Mouse (Mus musculus) thymus, adult 2 months (tissue): ENCODE results near the gene Caskin1. TPM values are rescaled to one million over a fixed set of nuclear protein-coding genes. Genes with fewer than 3 reads are reported as not detected.
"Not testable (repeated sequence)": the region's sequence is repeated elsewhere in the genome, so short reads cannot be mapped to it uniquely, and the experiment has no call there.

ENCODE experiments used
- DNase-seq: peaks from one replicate; pipeline ENCODE4 v3.0.0; 2021
- H3K27ac ChIP-seq: fragments of 200-500 bp; 2 replicates; pipeline ENCODE4 v1.5.1; 2012; ENCODE audit warnings: low read length, control low read depth; ENCODE audit not compliant: control insufficient read depth, insufficient read depth
- H3K27me3 ChIP-seq: fragments of 200-500 bp; 2 replicates; pipeline ENCODE4 v1.6.1; 2012; ENCODE audit warnings: mild to moderate bottlenecking, low read length, moderate library complexity, mixed read lengths; ENCODE audit not compliant: control insufficient read depth, insufficient read depth
- H3K36me3 ChIP-seq: fragments of 200-500 bp; 2 replicates; pipeline ENCODE4 v1.6.1; 2012; ENCODE audit warnings: mild to moderate bottlenecking, low read length, moderate library complexity; ENCODE audit not compliant: control insufficient read depth, insufficient read depth
- H3K4me1 ChIP-seq: fragments of 200-500 bp; replicated peaks from 2 replicates; pipeline ENCODE4 v1.6.1; 2012; ENCODE audit warnings: low read length; ENCODE audit not compliant: control insufficient read depth, insufficient read depth
- H3K4me3 ChIP-seq: fragments of 200-500 bp; 2 replicates; pipeline ENCODE4 v1.5.1; 2012; ENCODE audit warnings: mild to moderate bottlenecking, low read length, control low read depth, moderate library complexity; ENCODE audit not compliant: control insufficient read depth, insufficient read depth
- CTCF ChIP-seq: fragments of 200-500 bp; IDR thresholded peaks from 2 replicates; pipeline ENCODE4 v1.5.1; 2012; ENCODE audit warnings: mild to moderate bottlenecking, control low read depth, low read length, moderate library complexity, borderline replicate concordance; ENCODE audit not compliant: control insufficient read depth, poor library complexity, insufficient read depth; ENCODE audit errors: extremely low read depth
- POLR2A ChIP-seq: fragments of 200-500 bp; IDR thresholded peaks from 2 replicates; pipeline ENCODE4 v1.6.1; 2012; ENCODE audit warnings: mild to moderate bottlenecking, low read length, control low read depth, moderate library complexity; ENCODE audit not compliant: control insufficient read depth, poor library complexity, insufficient read depth; ENCODE audit errors: extremely low read depth
- WGBS: fragments of 180-500 bp; shearing (Covaris S2); methylation state at CpG from one replicate; pipeline ENCODE4 v1.1.7; 2018; 5-methylcytosine and 5-hydroxymethylcytosine counted together
- polyA plus RNA-seq: library from polyadenylated mRNA; depleted of rRNA; stranded (reverse); fragments of >200 nt; gene quantifications from 2 replicates; pipeline ENCODE4 v1.2.3, GENCODE M21; 2012

Gene Caskin1
- polyA plus RNA-seq, 1 experiment, result 0.15 TPM

DNA sequence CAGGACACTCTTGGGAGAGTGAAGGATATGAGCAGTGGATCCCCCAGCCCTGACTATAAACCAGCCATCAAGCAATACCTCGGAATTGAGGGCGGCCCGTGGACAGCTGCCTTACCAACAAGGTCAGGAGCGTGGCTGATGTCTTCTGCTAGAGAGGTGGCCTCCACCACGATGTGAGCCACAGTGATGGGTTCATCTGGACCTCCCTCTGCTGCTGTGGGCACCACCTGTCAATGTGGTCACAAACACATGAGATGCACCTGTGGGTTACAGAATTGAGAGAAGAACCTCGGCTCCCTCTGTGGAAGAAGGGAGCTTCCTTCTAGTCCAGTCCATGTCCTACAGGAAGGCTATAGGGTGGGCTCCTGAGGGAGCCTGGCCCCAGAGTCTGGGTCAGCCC, 38.9 kb upstream of the Caskin1 start:
- H3K36me3 ChIP-seq, result peaks cover 59% of the 10 kb centered on the region
- TF ChIP-seq POLR2A (no peak), CTCF (no peak)

DNA sequence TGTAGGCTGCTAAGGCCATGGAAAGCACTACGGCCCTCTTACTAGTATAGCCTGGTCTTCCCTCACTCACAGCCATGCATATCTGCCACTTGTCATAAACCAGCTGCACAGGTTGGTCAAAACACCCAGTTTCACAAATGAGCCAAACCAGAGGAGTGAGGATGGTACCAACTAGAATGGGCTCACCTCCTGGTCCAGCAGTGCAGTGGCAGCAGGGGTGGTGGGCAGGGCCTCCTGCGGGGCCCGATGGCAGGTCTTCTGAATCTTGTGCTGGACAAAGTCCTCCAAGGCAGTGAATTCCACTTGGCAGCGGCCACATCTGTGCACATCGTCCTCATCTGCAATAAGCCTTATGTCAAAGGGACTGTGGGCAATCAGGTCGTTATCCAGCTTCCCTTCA, 37.2 kb upstream of the Caskin1 start:
- Histone ChIP-seq H3K4me3 (no peak overlapping the region), H3K27me3 (no peaks in the 10 kb centered on the region), H3K4me1 (peaks cover 2% of the 10 kb centered on the region; the same call in 1 of the 2 replicates), H3K36me3 (peaks cover 42% of the 10 kb centered on the region), H3K27ac (no peak overlapping the region)
- TF ChIP-seq CTCF (no peak), POLR2A (no peak)
- no peak for DNase-seq
- WGBS, result 97% methylated on average over 6 of the region's 6 CpGs

More for the DNA sequence above, 38.9 kb upstream of the Caskin1 start:
- Histone ChIP-seq H3K4me1 (peaks cover 2% of the 10 kb centered on the region; the same call in 1 of the 2 replicates), H3K27ac (no peak overlapping the region), H3K4me3 (no peak overlapping the region), H3K27me3 (no peaks in the 10 kb centered on the region)
- WGBS, result 64% methylated on average over 6 of the region's 6 CpGs
- no peak for DNase-seq

DNA sequence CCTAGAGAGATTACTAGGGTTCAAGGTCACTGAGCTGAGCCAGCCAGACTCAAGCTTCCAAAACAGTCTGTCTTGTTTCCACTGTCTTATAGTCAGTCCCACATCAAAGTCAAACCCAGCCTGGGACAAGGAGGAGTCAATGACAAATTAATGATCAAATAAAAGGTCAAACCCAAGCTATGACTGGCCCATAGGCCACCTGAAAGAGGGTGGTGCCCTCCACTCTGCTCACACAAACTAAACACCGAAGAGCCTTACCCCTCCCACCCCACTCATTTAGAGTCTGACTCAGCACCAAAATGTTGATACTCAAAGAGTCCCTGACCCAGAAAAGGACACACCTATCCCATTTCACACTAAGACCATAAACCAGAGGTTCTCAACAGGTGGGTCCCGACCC, 35.0 kb upstream of the Caskin1 start:
- Histone ChIP-seq H3K27ac (no peak overlapping the region), H3K4me1 (peaks cover 2% of the 10 kb centered on the region; the same call in 1 of the 2 replicates), H3K36me3 (peaks cover 20% of the 10 kb centered on the region), H3K27me3 (no peaks in the 10 kb centered on the region), H3K4me3 (no peak overlapping the region)
- DNase-seq, result no peak
- TF ChIP-seq CTCF (no peak), POLR2A (no peak)
- 79% methylated on average over 2 of the region's 2 CpGs for WGBS

DNA sequence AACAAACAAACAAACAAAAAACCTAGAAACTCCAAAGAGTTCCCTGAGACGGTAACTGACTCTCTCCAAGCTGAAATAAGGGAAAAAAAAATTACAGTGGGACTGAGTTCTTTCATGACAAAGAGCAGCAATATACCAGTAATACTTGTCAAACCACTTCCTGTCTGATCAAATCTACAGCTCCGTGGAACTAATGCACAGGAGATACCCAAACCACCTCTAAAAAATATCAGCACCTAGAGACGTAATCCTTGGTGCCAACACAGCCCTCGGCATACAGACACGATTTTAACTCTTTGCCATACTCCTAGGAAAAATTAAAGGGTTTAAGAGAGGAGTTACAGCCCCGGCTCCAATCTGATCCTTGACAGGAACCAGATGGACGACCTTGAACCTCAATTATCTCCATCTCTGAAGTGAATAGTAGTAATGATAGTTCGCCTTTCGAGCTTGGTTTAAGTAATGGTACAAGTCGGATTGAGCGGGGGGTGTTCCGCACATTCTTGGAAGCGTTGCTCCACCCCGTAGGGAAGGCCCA, 34.1 kb upstream of the Caskin1 start:
- H3K27ac ChIP-seq, result peak overlapping the region; percentile 61
- no peak for DNase-seq
- under 1% methylated on average over 14 of the region's 14 CpGs for WGBS
- no peaks in the 10 kb centered on the region for H3K27me3 ChIP-seq
- peaks cover 2% of the 10 kb centered on the region; the same call in 1 of the 2 replicates for H3K4me1 ChIP-seq
- H3K4me3 ChIP-seq, result peak overlapping the region; percentile 73
- TF ChIP-seq CTCF, result no peak
- no peak for TF ChIP-seq POLR2A
- peaks cover 11% of the 10 kb centered on the region for H3K36me3 ChIP-seq

DNA sequence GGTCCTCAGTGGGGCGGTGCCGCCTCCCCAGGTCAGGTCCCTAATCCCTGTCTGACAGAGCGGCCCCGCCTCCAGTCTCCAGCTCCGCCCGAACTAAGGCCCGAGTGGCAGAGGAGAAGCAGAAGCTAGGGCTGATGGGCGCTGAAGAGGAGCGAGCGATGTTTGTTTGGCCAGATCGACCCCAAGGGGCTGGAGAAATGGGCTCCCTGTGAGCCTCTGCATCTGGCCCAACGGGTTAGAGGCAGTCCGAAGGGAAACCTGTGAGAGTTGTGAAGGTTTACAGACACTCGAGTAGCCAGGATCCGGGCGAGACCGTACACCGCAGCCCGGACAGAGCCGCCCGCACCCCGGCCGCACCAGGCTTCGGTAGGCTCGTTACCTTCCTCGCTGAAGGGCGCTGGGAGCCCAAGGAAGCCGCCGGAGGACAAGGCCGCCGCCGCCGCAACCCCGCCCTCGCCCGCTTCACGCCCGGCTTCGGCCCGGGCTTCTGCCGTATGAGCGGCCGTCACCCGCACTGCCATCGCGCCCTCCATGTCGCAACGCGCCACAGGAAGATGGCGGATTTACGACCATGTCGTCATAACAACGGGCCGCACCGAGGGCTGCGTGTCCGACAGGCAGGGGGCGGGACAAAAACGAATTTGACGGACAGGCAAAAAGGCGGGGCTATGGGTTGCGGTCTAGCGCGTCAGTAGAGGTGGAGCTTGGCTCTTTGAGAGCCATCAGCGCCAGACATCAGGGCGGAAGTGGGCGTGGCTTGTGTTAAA, 33.5 kb upstream of the Caskin1 start:
- Histone ChIP-seq H3K36me3 (peaks cover 5% of the 10 kb centered on the region), H3K4me1 (peaks cover 2% of the 10 kb centered on the region; the same call in 1 of the 2 replicates), H3K27me3 (no peaks in the 10 kb centered on the region), H3K27ac (peak overlapping the region; percentile 61), H3K4me3 (peak overlapping the region; percentile 73)
- under 1% methylated on average over 67 of the region's 67 CpGs for WGBS
- TF ChIP-seq POLR2A, result peak; percentile 87
- TF ChIP-seq CTCF, result peak; percentile 56; the same call in 1 of the 2 replicates
- DNase-seq, result peak; percentile 100

DNA sequence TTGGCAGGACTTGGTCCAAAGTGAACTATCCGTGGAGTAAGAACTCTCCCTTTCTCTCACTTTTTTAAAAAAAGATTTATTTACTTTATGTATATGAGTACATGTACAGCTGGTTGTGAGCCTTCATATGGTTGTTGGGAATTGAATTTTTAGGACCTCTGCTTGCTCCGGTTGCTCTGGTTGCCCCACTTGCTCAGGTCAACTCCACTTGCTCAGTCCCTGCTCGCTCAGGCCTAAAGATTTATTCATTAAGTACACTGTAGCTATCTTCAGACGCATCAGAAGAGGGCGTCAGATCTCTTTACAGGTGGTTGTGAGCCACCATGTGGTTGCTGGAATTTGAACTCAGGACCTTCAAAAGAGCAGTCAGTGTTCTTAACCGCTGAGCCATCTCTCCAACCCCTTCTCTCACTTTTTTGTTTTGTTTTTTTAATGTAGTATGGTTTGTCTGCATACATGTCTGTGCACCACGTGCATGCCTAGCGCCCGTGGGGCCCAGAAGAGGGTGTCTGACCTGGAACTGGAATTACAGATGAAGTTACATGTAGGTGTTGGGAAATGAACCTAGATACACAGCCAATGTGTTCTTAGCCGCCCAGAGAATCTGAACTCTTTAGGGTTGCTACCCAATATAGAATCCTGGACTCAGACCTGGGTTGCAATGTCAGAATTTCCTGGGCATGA, 32.7 kb upstream of the Caskin1 start:
- not testable (repeated sequence) for DNase-seq
- WGBS, result 50% methylated on average over 10 of the region's 10 CpGs

More for the DNA sequence above, 32.7 kb upstream of the Caskin1 start:
- H3K27me3 ChIP-seq, H3K4me1 ChIP-seq, H3K36me3 ChIP-seq, H3K27ac ChIP-seq, H3K4me3 ChIP-seq: not testable (repeated sequence)
